Mouse (Mus musculus) E14TG2a.4 (cell line): ENCODE measurements at regions not wholly inside any gene's neighbourhood (a gene's known extent, or its start where the extent isn't known, plus 50 kb on each side); places are given as distances from the start of the nearest gene placed in this dataset.

ENCODE experiments used
- CTCF ChIP-seq: conservative IDR thresholded peaks from 2 replicates; pipeline ENCODE4 v1.5.1; 2014; ENCODE audit warnings: low read length
- NANOG ChIP-seq: IDR thresholded peaks from 2 replicates; pipeline ENCODE4 v1.6.1; 2014; ENCODE audit warnings: borderline replicate concordance, low read length, mixed read lengths
- POU5F1 ChIP-seq: IDR thresholded peaks from 2 replicates; pipeline ENCODE4 v1.6.1; 2014; ENCODE audit warnings: low read length, borderline replicate concordance

GRCm38 (mm10) chr4:67447835-67448234 lies 620.5 kb downstream of the Tlr4 start:
- TF ChIP-seq CTCF (no peak), NANOG (no peak), POU5F1 (no peak)
